Mouse (Mus musculus) effector memory CD4-positive, alpha-beta T cell, adult 5 months (primary cell): ENCODE data around the gene Btbd35f1. TPM values are rescaled to one million over a fixed set of nuclear protein-coding genes. Genes with fewer than 3 reads are reported as not detected.

ENCODE experiments used
- polyA plus RNA-seq: library from polyadenylated mRNA; unstranded; fragments of 100-300 nt; shearing (Covaris generic); gene quantifications from one replicate; pipeline ENCODE4 v1.2.1, GENCODE M21; 2017

Gene Btbd35f1
- polyA plus RNA-seq, result not detected

DNA sequence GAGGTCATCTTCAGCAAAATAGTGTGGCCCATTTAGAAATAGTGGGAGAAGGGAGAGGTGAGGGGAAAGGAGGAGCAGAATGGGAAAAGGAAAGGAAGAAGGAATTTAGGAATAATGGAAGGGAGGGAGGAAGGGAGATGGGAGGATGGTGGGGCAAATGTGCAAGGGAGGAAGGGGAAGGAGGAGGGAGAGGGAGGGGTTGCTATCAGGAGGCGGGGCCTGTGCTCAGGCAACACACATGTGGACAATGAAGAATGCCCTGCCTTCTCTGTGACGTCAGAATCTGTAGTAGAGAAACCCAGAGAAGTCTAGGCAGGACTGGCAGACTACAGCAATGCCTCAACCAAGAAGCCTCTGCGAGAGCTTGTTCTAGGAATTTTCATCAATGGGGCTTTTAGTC is at the start of gene Btbd35f1:
TSS of gene Btbd35f1 (plus strand) at position 301 of the 400 bp plus-strand sequence.

Other genes starting within 250 kb of the Btbd35f1 start
- gene Gm5926, start 90.7 kb downstream of the Btbd35f1 start, polyA plus RNA-seq, result not detected
- gene Btbd35f21, start 166.1 kb downstream of the Btbd35f1 start, polyA plus RNA-seq, result not detected